In genomic region chr4:134924019-134924741, GRCm38 (mm10) we compare ENCODE assay signal across 8 mouse cellular contexts. TPM values are rescaled to one million over a fixed set of nuclear protein-coding genes. Genes with fewer than 3 reads are reported as not detected.
DNase-seq lines count a peak whose midpoint lies in the region; ATAC-seq lines count a peak whose summit lies in the region.

No protein-coding gene starts in this region.

- peak overlapping the region; percentile 99 for H3K9ac ChIP-seq in forebrain, embryonic 12.5 days

- DNase-seq in MEL-GATA-1-ER (ENCODE audit: extremely low read depth, low read depth), result peak; percentile 85
- DNase-seq in heart, postnatal 14 days, result peak; percentile 59 to 62
- peak; percentile 15 to 25 for DNase-seq in layer of hippocampus, postnatal 14 days (ENCODE audit: low spot score in 2 of 2)
- DNase-seq in right cerebral cortex, postnatal 14 days, result peak; percentile 47
- DNase-seq in urinary bladder, postnatal 4 days (ENCODE audit: low spot score in 2 of 2), result peak; percentile 60 to 66

- peak overlapping the region; percentile 97 for H3K27ac ChIP-seq in brown adipose tissue, adult 24 weeks (replicated peaks; ENCODE audit: low read depth, low read length)
- peak overlapping the region; percentile 95 for H3K27ac ChIP-seq in forebrain, embryonic 12.5 days

- WGBS in forebrain, embryonic 12.5 days, result under 1% methylated on average over 75 of the region's 75 CpGs

- H3K9me3 ChIP-seq in forebrain, embryonic 12.5 days, result no peaks in the 10 kb centered on the region

- intact Hi-C loops in heart, postnatal 14 days (cut with DNase I), result no loop called here

- peak overlapping the region; percentile 90 for H3K4me2 ChIP-seq in forebrain, embryonic 12.5 days

- peaks cover 35% of the 10 kb centered on the region for H3K36me3 ChIP-seq in forebrain, embryonic 12.5 days (replicated peaks)

- no peaks in the 10 kb centered on the region for H3K27me3 ChIP-seq in forebrain, embryonic 12.5 days

- H3K4me3 ChIP-seq in brown adipose tissue, adult 24 weeks (ENCODE audit: insufficient read depth, low read depth, low read length), result peak overlapping the region; percentile 88
- peak overlapping the region; percentile 99 for H3K4me3 ChIP-seq in forebrain, embryonic 12.5 days (replicated peaks)

- H3K4me1 ChIP-seq in brown adipose tissue, adult 24 weeks (ENCODE audit: control insufficient read depth, insufficient read depth, insufficient read length, low read length), result no peaks in the 10 kb centered on the region
- peaks cover 29% of the 10 kb centered on the region for H3K4me1 ChIP-seq in forebrain, embryonic 12.5 days

- no peak; the same call in 1 of the 2 replicates for ATAC-seq in forebrain, embryonic 12.5 days (ENCODE audit: low FRiP score)
- peak; percentile 60 for ATAC-seq in megakaryocyte-erythroid progenitor cell, adult 5-6 weeks (replicated peaks; ENCODE audit: low FRiP score, low TSS enrichment, poor library complexity, severe bottlenecking)

RNA-seq across cellular contexts. Expression of gene Rsrp1, which starts 0.8 kb away (rescaled TPM):
- 185 and 418 TPM in 2 replicates for polyA plus RNA-seq in brown adipose tissue, adult 24 weeks (2012; ENCODE audit: insufficient read depth, insufficient read length, missing spikeins)
- polyA plus RNA-seq in forebrain, embryonic 12.5 days (2016; fragmentation: Nextera tagmentation; extraction: Ambion mirVana), result 478 and 490 TPM in 2 replicates
- 100 to 1,000 TPM; 226 to 260 TPM for total RNA-seq in heart, postnatal 14 days (2021)
- 100 to 1,000 TPM; 241 to 268 TPM for total RNA-seq in layer of hippocampus, postnatal 14 days (2021)
- total RNA-seq in megakaryocyte-erythroid progenitor cell, adult 5-6 weeks (2014; fragmentation: Nextera tagmentation), result 371 and 563 TPM in 2 replicates
- total RNA-seq in megakaryocyte-erythroid progenitor cell, adult 5-6 weeks (2017), result 122 and 226 TPM in 2 replicates

RNA-seq across cellular contexts. Expression of gene Syf2, which starts 6.5 kb away (rescaled TPM):
- 71.8 and 75.9 TPM in 2 replicates for polyA plus RNA-seq in brown adipose tissue, adult 24 weeks (2012; ENCODE audit: insufficient read depth, insufficient read length, missing spikeins)
- polyA plus RNA-seq in forebrain, embryonic 12.5 days (2016; fragmentation: Nextera tagmentation; extraction: Ambion mirVana), result 77.9 and 83.6 TPM in 2 replicates
- total RNA-seq in heart, postnatal 14 days (2021), result 10 to 100 TPM; 45.1 to 48.7 TPM
- total RNA-seq in layer of hippocampus, postnatal 14 days (2021), result 10 to 100 TPM; 42.6 to 43.8 TPM
- 64.4 and 88.9 TPM in 2 replicates for total RNA-seq in megakaryocyte-erythroid progenitor cell, adult 5-6 weeks (2014; fragmentation: Nextera tagmentation)
- 208 and 338 TPM in 2 replicates for total RNA-seq in megakaryocyte-erythroid progenitor cell, adult 5-6 weeks (2017)

RNA-seq across cellular contexts. Expression of gene Tmem50a, which starts 9.4 kb away (rescaled TPM):
- 110 and 115 TPM in 2 replicates for polyA plus RNA-seq in brown adipose tissue, adult 24 weeks (2012; ENCODE audit: insufficient read depth, insufficient read length, missing spikeins)
- 138 and 139 TPM in 2 replicates for polyA plus RNA-seq in forebrain, embryonic 12.5 days (2016; fragmentation: Nextera tagmentation; extraction: Ambion mirVana)
- 10 to 100 TPM; 74.2 to 75.7 TPM for total RNA-seq in heart, postnatal 14 days (2021)
- total RNA-seq in layer of hippocampus, postnatal 14 days (2021), result 100 to 1,000 TPM; 112 TPM
- 82.2 and 101 TPM in 2 replicates for total RNA-seq in megakaryocyte-erythroid progenitor cell, adult 5-6 weeks (2014; fragmentation: Nextera tagmentation)
- 163 and 179 TPM in 2 replicates for total RNA-seq in megakaryocyte-erythroid progenitor cell, adult 5-6 weeks (2017)

RNA-seq across cellular contexts. Expression of gene Rhd, which starts 59.8 kb away (rescaled TPM):
- not detected in 2 replicates for polyA plus RNA-seq in brown adipose tissue, adult 24 weeks (2012; ENCODE audit: insufficient read depth, insufficient read length, missing spikeins)
- polyA plus RNA-seq in forebrain, embryonic 12.5 days (2016; fragmentation: Nextera tagmentation; extraction: Ambion mirVana), result 6.0 and 7.5 TPM in 2 replicates
- 1 to 10 TPM; 2.5 TPM for total RNA-seq in heart, postnatal 14 days (2021)
- total RNA-seq in layer of hippocampus, postnatal 14 days (2021), result not detected
- 163 and 165 TPM in 2 replicates for total RNA-seq in megakaryocyte-erythroid progenitor cell, adult 5-6 weeks (2014; fragmentation: Nextera tagmentation)
- 119 and 185 TPM in 2 replicates for total RNA-seq in megakaryocyte-erythroid progenitor cell, adult 5-6 weeks (2017)

Comparison
In these comparisons a context has a peak if more than half of its experiments do, and no peak if none do; other contexts are left out.
1. DNase-seq: peak in every context shown above with its lines; median percentile 85 in MEL-GATA-1-ER; 63 in urinary bladder, postnatal 4 days; 60 in heart, postnatal 14 days; 47 in right cerebral cortex, postnatal 14 days; 20 in layer of hippocampus, postnatal 14 days.